7 mouse cellular contexts compared by ENCODE assay signal in the genomic region with DNA sequence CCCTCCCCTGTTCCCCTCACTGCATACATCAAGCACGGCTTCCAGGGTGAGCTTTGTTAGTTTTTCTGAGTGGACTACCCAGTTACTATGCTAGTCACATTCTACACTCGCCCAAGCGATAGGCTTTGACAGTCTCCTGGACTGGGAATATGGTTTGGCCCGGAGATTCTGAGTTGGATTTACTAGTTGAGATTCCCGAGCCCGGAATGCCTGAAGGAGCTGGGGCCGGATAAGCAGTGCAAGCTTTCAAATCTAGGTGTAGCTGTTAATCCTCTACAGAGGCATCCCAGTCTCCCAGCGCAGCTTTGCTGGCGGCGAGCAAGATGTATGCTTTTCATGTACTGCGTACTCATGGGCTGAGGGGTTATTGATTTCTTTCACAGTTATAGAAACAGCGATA. TPM values are rescaled to one million over a fixed set of nuclear protein-coding genes. Genes with fewer than 3 reads are reported as not detected.
DNase-seq lines count a peak whose midpoint lies in the region; ATAC-seq lines count a peak whose summit lies in the region.

No protein-coding gene starts in this region.

- H3K36me3 ChIP-seq in heart, embryonic 14.5 days (ENCODE audit: control insufficient read depth, insufficient read depth, low read length) = no peaks in the 10 kb centered on the region

- peak overlapping the region; percentile 74 for H3K9ac ChIP-seq in heart, embryonic 14.5 days (ENCODE audit: low read length)

- H3K4me1 ChIP-seq in heart, embryonic 14.5 days (ENCODE audit: control insufficient read depth in 2 of 2, insufficient read depth in 2 of 2, low read length in 2 of 2) = peaks cover 3 to 8% of the 10 kb centered on the region in 2 experiments; a peak in 1 of 4 replicates

- peak overlapping the region; percentile 56 to 66 for H3K27ac ChIP-seq in heart, embryonic 14.5 days (replicated peaks in 1 of 2; ENCODE audit: control insufficient read depth in 1 of 2, insufficient read depth in 1 of 2, low read depth in 2 of 2, low read length in 2 of 2)

- H3K4me3 ChIP-seq in heart, embryonic 14.5 days (ENCODE audit: control insufficient read depth in 1 of 2, insufficient read depth in 1 of 2, low read depth in 1 of 2, low read length in 2 of 2) = peak overlapping the region; percentile 50 to 57

- DNase-seq in adrenal gland, postnatal 14 days = peak; percentile 16
- DNase-seq in cerebellum, postnatal 25 days = peak; percentile 75 to 83
- DNase-seq in kidney, postnatal 25 days = peak; percentile 28 to 37
- peak; percentile 10 for DNase-seq in liver
- peak; percentile 76 for DNase-seq in neural tube, embryonic 10.5 days (ENCODE audit: extremely low spot score, low spot score)
- peak; percentile 58 for DNase-seq in yolk sac, embryonic 10.5 days (ENCODE audit: low spot score)

- peak overlapping the region; percentile 70 for H3K4me2 ChIP-seq in heart, embryonic 14.5 days (ENCODE audit: low read length)

- no peaks in the 10 kb centered on the region for H3K27me3 ChIP-seq in heart, embryonic 14.5 days (ENCODE audit: control insufficient read depth, insufficient read depth, low read length)

- WGBS in heart, embryonic 14.5 days = under 1% methylated on average over 12 of the region's 12 CpGs

- ATAC-seq in heart, embryonic 14.5 days (ENCODE audit: insufficient number of reproducible peaks, insufficient read depth, low FRiP score, low read depth) = no peak

- no peaks in the 10 kb centered on the region for H3K9me3 ChIP-seq in heart, embryonic 14.5 days (ENCODE audit: control insufficient read depth, low read length)

RNA-seq across cellular contexts. Expression of a gene that starts 0.8 kb away (rescaled TPM):
- 5.8 and 5.9 TPM in 2 replicates for total RNA-seq in adrenal gland, postnatal 14 days (2021)
- polyA plus RNA-seq in heart, embryonic 14.5 days (2014; fragmentation: Nextera tagmentation; extraction: Ambion mirVana) = 19.9 and 20.2 TPM in 2 replicates

Comparison
In these comparisons a context has a peak if more than half of its experiments do, and no peak if none do; other contexts are left out.
1. DNase-seq: peak in every context shown above with its lines; median percentile 79 in cerebellum, postnatal 25 days; 76 in neural tube, embryonic 10.5 days; 58 in yolk sac, embryonic 10.5 days; 32 in kidney, postnatal 25 days; 16 in adrenal gland, postnatal 14 days; 10 in liver.